Mouse (Mus musculus): ENCODE results near the gene Stk39. TPM values are rescaled to one million over a fixed set of nuclear protein-coding genes. Genes with fewer than 3 reads are reported as not detected.

The Stk39 gene
- total and polyA plus RNA-seq, 2 experiments: 0.54 to 1.7 TPM

- no peak overlapping the region for H3K27ac ChIP-seq (replicated peaks; ENCODE audit: insufficient read depth, low read depth, low read length)
- TF ChIP-seq CTCF (IDR thresholded peaks at IDR 0.05; ENCODE audit: low read depth, low read length) (no peak), POLR2A (IDR thresholded peaks at IDR 0.05; ENCODE audit: extremely low read depth, insufficient read depth, low read length) (no peak)
- H3K9ac ChIP-seq (ENCODE audit: low read depth, low read length): no peak overlapping the region
- DNase-seq (ENCODE audit: extremely low read depth, low read depth, low spot score): no peak
- WGBS: 80% methylated on average over 5 of the region's 5 CpGs
- H3K27me3 ChIP-seq (ENCODE audit: control insufficient read depth, insufficient read depth, low read length): no peaks in the 10 kb centered on the region
- H3K4me3 ChIP-seq (ENCODE audit: insufficient read depth, low read depth, low read length): no peak overlapping the region
- no peaks in the 10 kb centered on the region for H3K4me1 ChIP-seq (ENCODE audit: control insufficient read depth, insufficient read depth, low read length)
- no peaks in the 10 kb centered on the region for H3K36me3 ChIP-seq (ENCODE audit: control insufficient read depth, insufficient read depth, low read length)
- H3K79me2 ChIP-seq (ENCODE audit: control insufficient read depth, insufficient read depth, low read length): no peaks in the 10 kb centered on the region
Observed at GRCm38 (mm10) chr2:68222227-68222873, 249.7 kb downstream of the Stk39 start.

GRCm38 (mm10) chr2:68221226-68221625 lies 250.8 kb downstream of the Stk39 start:
- H3K4me3 ChIP-seq (ENCODE audit: insufficient read depth, low read depth, low read length): no peak overlapping the region
- WGBS: 77% methylated on average over 4 of the region's 4 CpGs
- no peak overlapping the region for H3K27ac ChIP-seq (replicated peaks; ENCODE audit: insufficient read depth, low read depth, low read length)
- DNase-seq (ENCODE audit: extremely low read depth, low read depth, low spot score): no peak
- H3K79me2 ChIP-seq (ENCODE audit: control insufficient read depth, insufficient read depth, low read length): no peaks in the 10 kb centered on the region
- TF ChIP-seq CTCF (IDR thresholded peaks at IDR 0.05; ENCODE audit: low read depth, low read length): no peak
- TF ChIP-seq POLR2A (IDR thresholded peaks at IDR 0.05; ENCODE audit: extremely low read depth, insufficient read depth, low read length): no peak
- no peaks in the 10 kb centered on the region for H3K36me3 ChIP-seq (ENCODE audit: control insufficient read depth, insufficient read depth, low read length)
- H3K4me1 ChIP-seq (ENCODE audit: control insufficient read depth, insufficient read depth, low read length): no peaks in the 10 kb centered on the region
- H3K27me3 ChIP-seq (ENCODE audit: control insufficient read depth, insufficient read depth, low read length): no peaks in the 10 kb centered on the region
- H3K9ac ChIP-seq (ENCODE audit: low read depth, low read length): no peak overlapping the region

GRCm38 (mm10) chr2:68219823-68220222 lies 252.2 kb downstream of the Stk39 start:
- Histone ChIP-seq H3K27ac (replicated peaks; ENCODE audit: insufficient read depth, low read depth, low read length) (no peak overlapping the region), H3K27me3 (ENCODE audit: control insufficient read depth, insufficient read depth, low read length) (no peaks in the 10 kb centered on the region), H3K36me3 (ENCODE audit: control insufficient read depth, insufficient read depth, low read length) (no peaks in the 10 kb centered on the region), H3K9ac (ENCODE audit: low read depth, low read length) (no peak overlapping the region), H3K4me1 (ENCODE audit: control insufficient read depth, insufficient read depth, low read length) (no peaks in the 10 kb centered on the region), H3K79me2 (ENCODE audit: control insufficient read depth, insufficient read depth, low read length) (no peaks in the 10 kb centered on the region), H3K4me3 (ENCODE audit: insufficient read depth, low read depth, low read length) (no peak overlapping the region)
- TF ChIP-seq CTCF (IDR thresholded peaks at IDR 0.05; ENCODE audit: low read depth, low read length) (no peak), POLR2A (IDR thresholded peaks at IDR 0.05; ENCODE audit: extremely low read depth, insufficient read depth, low read length) (no peak)
- no peak for DNase-seq (ENCODE audit: extremely low read depth, low read depth, low spot score)
- 83% methylated on average over 4 of the region's 4 CpGs for whole genome bisulfite sequencing

GRCm38 (mm10) chr2:68215176-68215575 lies 256.9 kb downstream of the Stk39 start:
- Histone ChIP-seq H3K79me2 (ENCODE audit: control insufficient read depth, insufficient read depth, low read length) (no peaks in the 10 kb centered on the region), H3K4me1 (ENCODE audit: control insufficient read depth, insufficient read depth, low read length) (no peaks in the 10 kb centered on the region), H3K36me3 (ENCODE audit: control insufficient read depth, insufficient read depth, low read length) (no peaks in the 10 kb centered on the region), H3K27ac (replicated peaks; ENCODE audit: insufficient read depth, low read depth, low read length) (no peak overlapping the region), H3K9ac (ENCODE audit: low read depth, low read length) (no peak overlapping the region), H3K4me3 (ENCODE audit: insufficient read depth, low read depth, low read length) (no peak overlapping the region), H3K27me3 (ENCODE audit: control insufficient read depth, insufficient read depth, low read length) (no peaks in the 10 kb centered on the region)
- 94% methylated on average over 11 of the region's 11 CpGs for WGBS
- no peak for TF ChIP-seq POLR2A (IDR thresholded peaks at IDR 0.05; ENCODE audit: extremely low read depth, insufficient read depth, low read length)
- TF ChIP-seq CTCF (IDR thresholded peaks at IDR 0.05; ENCODE audit: low read depth, low read length): no peak
- DNase-seq (ENCODE audit: extremely low read depth, low read depth, low spot score): no peak

GRCm38 (mm10) chr2:68214400-68214799 lies 257.7 kb downstream of the Stk39 start:
- no peak overlapping the region for H3K27ac ChIP-seq (replicated peaks; ENCODE audit: insufficient read depth, low read depth, low read length)
- H3K4me1 ChIP-seq (ENCODE audit: control insufficient read depth, insufficient read depth, low read length): no peaks in the 10 kb centered on the region
- H3K79me2 ChIP-seq (ENCODE audit: control insufficient read depth, insufficient read depth, low read length): no peaks in the 10 kb centered on the region
- WGBS: 89% methylated on average over 6 of the region's 6 CpGs
- TF ChIP-seq POLR2A (IDR thresholded peaks at IDR 0.05; ENCODE audit: extremely low read depth, insufficient read depth, low read length) (no peak), CTCF (IDR thresholded peaks at IDR 0.05; ENCODE audit: low read depth, low read length) (no peak)
- no peak overlapping the region for H3K9ac ChIP-seq (ENCODE audit: low read depth, low read length)
- H3K4me3 ChIP-seq (ENCODE audit: insufficient read depth, low read depth, low read length): no peak overlapping the region
- no peak for DNase-seq (ENCODE audit: extremely low read depth, low read depth, low spot score)
- H3K36me3 ChIP-seq (ENCODE audit: control insufficient read depth, insufficient read depth, low read length): no peaks in the 10 kb centered on the region
- no peaks in the 10 kb centered on the region for H3K27me3 ChIP-seq (ENCODE audit: control insufficient read depth, insufficient read depth, low read length)

- TF ChIP-seq CTCF (IDR thresholded peaks at IDR 0.05; ENCODE audit: low read depth, low read length) (no peak), POLR2A (IDR thresholded peaks at IDR 0.05; ENCODE audit: extremely low read depth, insufficient read depth, low read length) (no peak)
- no peak for DNase-seq (ENCODE audit: extremely low read depth, low read depth, low spot score)
- Histone ChIP-seq H3K9ac (ENCODE audit: low read depth, low read length) (no peak overlapping the region), H3K27me3 (ENCODE audit: control insufficient read depth, insufficient read depth, low read length) (no peaks in the 10 kb centered on the region), H3K4me3 (ENCODE audit: insufficient read depth, low read depth, low read length) (no peak overlapping the region), H3K27ac (replicated peaks; ENCODE audit: insufficient read depth, low read depth, low read length) (no peak overlapping the region), H3K79me2 (ENCODE audit: control insufficient read depth, insufficient read depth, low read length) (no peaks in the 10 kb centered on the region), H3K36me3 (ENCODE audit: control insufficient read depth, insufficient read depth, low read length) (no peaks in the 10 kb centered on the region), H3K4me1 (ENCODE audit: control insufficient read depth, insufficient read depth, low read length) (no peaks in the 10 kb centered on the region)
- WGBS: 96% methylated on average over 7 of the region's 7 CpGs
Observed at GRCm38 (mm10) chr2:68211443-68211842, 260.6 kb downstream of the Stk39 start.
